Mouse (Mus musculus) ES-E14 (cell line): Measurements from ENCODE around the gene Dhcr24.

ENCODE experiments used
- MAFK ChIP-seq: IDR thresholded peaks from 2 replicates; pipeline ENCODE4 v1.6.1; 2014; ENCODE audit warnings: mild to moderate bottlenecking, low read depth, low read length, inconsistent platforms; ENCODE audit not compliant: insufficient read depth
- ZNF384 ChIP-seq: IDR thresholded peaks from 2 replicates; pipeline ENCODE4 v1.6.1; 2012; ENCODE audit warnings: low read depth, low read length, inconsistent platforms

- TF ChIP-seq MAFK (no peak), ZNF384 (no peak)
Measured at GRCm38 (mm10) chr4:106629374-106629773, 68.5 kb downstream of the Dhcr24 start.
